Mouse (Mus musculus) heart, postnatal 0 days (tissue): ENCODE measurements around the gene Tlk2. TPM values are rescaled to one million over a fixed set of nuclear protein-coding genes. Genes with fewer than 3 reads are reported as not detected.

ENCODE experiments used
- ATAC-seq: fragments of 200-750 bp; cut with Nextera tagmentation; 2 replicates; pipeline ENCODE4 v1.8.0; 2017; ENCODE audit warnings: low read depth, moderate number of reproducible peaks, moderate library complexity; ENCODE audit not compliant: insufficient read depth
- DNase-seq: peaks from one replicate; pipeline ENCODE4 v3.0.0-alpha.2; 2016; ENCODE audit warnings: low spot score
- H3K27ac ChIP-seq: fragments of 300-500 bp; sonication (generic); 2 replicates; pipeline ENCODE4 v1.5.1; 2014; ENCODE audit warnings: low read depth, mild to moderate bottlenecking
- H3K27me3 ChIP-seq: fragments of 300-500 bp; sonication (generic); 2 replicates; pipeline ENCODE4 v1.6.1; 2014; ENCODE audit warnings: low read length, mixed read lengths; ENCODE audit not compliant: control insufficient read depth, insufficient read depth
- H3K36me3 ChIP-seq: fragments of 300-500 bp; sonication (generic); replicated peaks from 2 replicates; pipeline ENCODE4 v1.6.1; 2014; ENCODE audit warnings: low read length, mixed read lengths; ENCODE audit not compliant: control insufficient read depth, insufficient read depth
- H3K4me1 ChIP-seq: fragments of 300-500 bp; sonication (generic); 2 replicates; pipeline ENCODE4 v1.6.1; 2014; ENCODE audit warnings: antibody characterized with exemption; ENCODE audit not compliant: control insufficient read depth, insufficient read depth
- H3K4me2 ChIP-seq: fragments of 300-500 bp; sonication (generic); 2 replicates; pipeline ENCODE4 v1.6.1; 2014; ENCODE audit warnings: low read depth, mild to moderate bottlenecking, low read length, moderate library complexity
- H3K4me3 ChIP-seq: fragments of 300-500 bp; sonication (generic); 2 replicates; pipeline ENCODE4 v1.5.1; 2014; ENCODE audit warnings: low read depth, low read length
- H3K9ac ChIP-seq: fragments of 300-500 bp; sonication (generic); replicated peaks from 2 replicates; pipeline ENCODE4 v1.6.1; 2014; ENCODE audit warnings: low read depth, low read length, mixed read lengths
- H3K9me3 ChIP-seq: fragments of 300-500 bp; sonication (generic); replicated peaks from 2 replicates; pipeline ENCODE4 v1.6.1; 2016; ENCODE audit warnings: low read length; ENCODE audit not compliant: control insufficient read depth
- CTCF ChIP-seq: IDR thresholded peaks from 2 replicates; pipeline ENCODE4 v1.5.1; 2016; ENCODE audit warnings: antibody characterized with exemption, control low read depth, low read depth
- EP300 ChIP-seq: IDR thresholded peaks from 2 replicates; pipeline ENCODE4 v1.6.1; 2016; ENCODE audit warnings: antibody characterized with exemption, low read depth
- WGBS: fragments of 180-500 bp; shearing (Covaris S2); extraction: QIAGEN DNeasy Blood & Tissue Kit; methylation state at CpG from one replicate; pipeline ENCODE4 v1.1.7; 2014; 5-methylcytosine and 5-hydroxymethylcytosine counted together
- polyA plus RNA-seq: library from polyadenylated mRNA; unstranded; fragments of >200 nt; fragmentation: Nextera tagmentation; extraction: Ambion mirVana; gene quantifications from 2 replicates; pipeline ENCODE4 v1.2.1, GENCODE M21; 2015
- total RNA-seq: library from RNA; depleted of rRNA; stranded (reverse); fragments of >200 nt; gene quantifications from 2 replicates; pipeline ENCODE4 v1.2.3, GENCODE M21; 2014; ENCODE audit warnings: low replicate concordance

Gene Tlk2
- total and polyA plus RNA-seq, 2 experiments from 2014 or later = 10.7 to 22.5 TPM

DNA sequence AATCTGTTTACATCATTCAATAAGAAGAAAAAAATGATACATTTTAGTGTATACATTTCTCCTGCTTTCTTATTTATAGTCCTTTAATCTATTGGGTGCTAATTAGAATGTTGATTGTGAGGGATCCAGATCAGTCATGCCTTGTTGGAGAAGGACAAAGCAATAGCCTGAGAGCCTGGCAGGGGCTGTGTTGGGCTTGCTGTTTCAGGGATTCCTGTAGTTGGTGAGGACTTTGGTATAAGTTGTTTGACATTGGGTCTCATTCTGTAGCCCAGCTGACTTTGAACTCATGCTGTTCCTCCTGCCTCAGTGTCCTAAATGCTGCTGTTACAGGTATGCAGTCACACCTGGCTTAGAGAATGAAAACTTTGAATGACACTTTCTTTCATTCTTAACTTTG lies 85.9 kb downstream of the Tlk2 start:
- H3K4me2 ChIP-seq = no peak overlapping the region
- ATAC-seq (no peak), DNase-seq (no peak)
- H3K36me3 ChIP-seq = peaks cover 64% of the 10 kb centered on the region
- TF ChIP-seq CTCF (no peak), EP300 (no peak)
- H3K9me3 ChIP-seq = no peaks in the 10 kb centered on the region
- no peak overlapping the region for H3K27ac ChIP-seq
- H3K9ac ChIP-seq = no peak overlapping the region
- H3K4me3 ChIP-seq = no peak overlapping the region
- H3K27me3 ChIP-seq = no peaks in the 10 kb centered on the region
- no peaks in the 10 kb centered on the region for H3K4me1 ChIP-seq

- Histone ChIP-seq H3K4me1 (no peaks in the 10 kb centered on the region), H3K36me3 (peaks cover 64% of the 10 kb centered on the region), H3K27ac (no peak overlapping the region), H3K9ac (no peak overlapping the region), H3K4me2 (no peak overlapping the region), H3K4me3 (no peak overlapping the region), H3K27me3 (no peaks in the 10 kb centered on the region), H3K9me3 (no peaks in the 10 kb centered on the region)
- no peak for ATAC-seq
- DNase-seq = no peak
- WGBS = 77% methylated on average over 3 of the region's 3 CpGs
- TF ChIP-seq EP300 = no peak
These were observed 86.4 kb downstream of the Tlk2 start for GRCm38 (mm10) chr11:105264988-105265387.

- H3K4me3 ChIP-seq = no peak overlapping the region
- 19% methylated on average over 2 of the region's 2 CpGs for WGBS
- H3K36me3 ChIP-seq = peaks cover 73% of the 10 kb centered on the region
- no peaks in the 10 kb centered on the region for H3K27me3 ChIP-seq
- H3K9me3 ChIP-seq = no peaks in the 10 kb centered on the region
- no peak for TF ChIP-seq EP300
- peak; percentile 73 for TF ChIP-seq CTCF
- H3K27ac ChIP-seq = no peak overlapping the region
- no peak overlapping the region for H3K4me2 ChIP-seq
- no peaks in the 10 kb centered on the region for H3K4me1 ChIP-seq
- no peak overlapping the region for H3K9ac ChIP-seq
- DNase-seq = peak; percentile 74
- peak; percentile 44; the same call in 1 of the 2 replicates for ATAC-seq
These were observed 91.5 kb downstream of the Tlk2 start for GRCm38 (mm10) chr11:105270155-105270554.

GRCm38 (mm10) chr11:105280456-105280855 lies 101.8 kb downstream of the Tlk2 start:
- H3K9me3 ChIP-seq = no peaks in the 10 kb centered on the region
- DNase-seq (no peak), ATAC-seq (no peak)
- WGBS = 86% methylated on average over 6 of the region's 6 CpGs
- no peak overlapping the region for H3K4me3 ChIP-seq
- H3K36me3 ChIP-seq = peaks cover 68% of the 10 kb centered on the region
- H3K27ac ChIP-seq = no peak overlapping the region
- peaks cover 10% of the 10 kb centered on the region; the same call in 1 of the 2 replicates for H3K4me1 ChIP-seq
- no peak for TF ChIP-seq EP300
- TF ChIP-seq CTCF = no peak
- no peaks in the 10 kb centered on the region for H3K27me3 ChIP-seq
- H3K9ac ChIP-seq = no peak overlapping the region
- no peak overlapping the region for H3K4me2 ChIP-seq

DNA sequence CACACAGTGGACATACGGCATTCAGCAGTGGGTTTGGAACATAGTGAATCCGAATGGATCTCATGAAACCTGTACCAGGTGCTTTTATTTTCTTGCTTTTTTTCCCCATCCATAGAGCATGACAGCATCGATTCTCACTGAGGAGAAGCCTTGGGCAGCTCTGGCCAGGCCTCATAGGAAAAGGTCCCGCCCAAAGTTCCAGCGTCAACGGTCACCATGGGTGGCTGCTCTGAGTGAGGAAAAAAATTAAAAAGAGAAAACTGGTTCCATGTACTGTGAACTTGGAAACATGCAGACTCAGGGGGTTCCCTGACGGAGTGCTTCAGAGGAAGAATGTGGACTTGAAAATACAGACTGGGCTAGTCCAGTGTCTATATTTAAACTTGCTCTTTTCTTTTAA lies 102.7 kb downstream of the Tlk2 start:
- Histone ChIP-seq H3K9ac (no peak overlapping the region), H3K27ac (no peak overlapping the region), H3K4me1 (peaks cover 17% of the 10 kb centered on the region), H3K9me3 (no peaks in the 10 kb centered on the region), H3K36me3 (peaks cover 60% of the 10 kb centered on the region), H3K4me3 (no peak overlapping the region), H3K27me3 (no peaks in the 10 kb centered on the region), H3K4me2 (no peak overlapping the region)
- ATAC-seq (no peak), DNase-seq (no peak)
- TF ChIP-seq CTCF = no peak
- TF ChIP-seq EP300 = no peak
- 77% methylated on average over 7 of the region's 7 CpGs for WGBS

- TF ChIP-seq EP300 (no peak), CTCF (no peak)
- 71% methylated on average over 12 of the region's 12 CpGs for WGBS
- Histone ChIP-seq H3K36me3 (peaks cover 54% of the 10 kb centered on the region), H3K27me3 (no peaks in the 10 kb centered on the region), H3K4me1 (peaks cover 17% of the 10 kb centered on the region), H3K9me3 (no peaks in the 10 kb centered on the region), H3K27ac (peak overlapping the region; percentile 53), H3K4me3 (no peak overlapping the region), H3K9ac (no peak overlapping the region), H3K4me2 (no peak overlapping the region)
- no peak for DNase-seq
- no peak for ATAC-seq
These were observed 103.3 kb downstream of the Tlk2 start for GRCm38 (mm10) chr11:105281763-105282459.
